Mouse (Mus musculus) lung, adult 2 months (tissue): ENCODE measurements around the gene Evx1. TPM values are rescaled to one million over a fixed set of nuclear protein-coding genes. Genes with fewer than 3 reads are reported as not detected.

Experiments used
- DNase-seq: peaks from one replicate; pipeline ENCODE4 v3.0.0; 2022
- H3K4me1 ChIP-seq: fragments of 200-500 bp; 2 replicates; pipeline ENCODE4 v1.6.1; 2011; ENCODE audit warnings: low read length; ENCODE audit not compliant: control insufficient read depth, insufficient read depth
- H3K4me3 ChIP-seq: fragments of 200-500 bp; replicated peaks from 2 replicates; pipeline ENCODE3; 2011; ENCODE audit warnings: low read depth, mild to moderate bottlenecking, control low read depth, low read length; ENCODE audit errors: extremely low read depth
- CTCF ChIP-seq: fragments of 200-500 bp; IDR thresholded peaks from 2 replicates; pipeline ENCODE4 v1.5.1; 2011; ENCODE audit warnings: mild to moderate bottlenecking, low read length, control low read depth; ENCODE audit not compliant: insufficient read depth
- POLR2A ChIP-seq: fragments of 200-500 bp; IDR thresholded peaks from 2 replicates; pipeline ENCODE4 v1.6.1; 2011; ENCODE audit warnings: low read depth, mild to moderate bottlenecking, control low read depth, low read length, borderline replicate concordance; ENCODE audit errors: extremely low read depth
- WGBS: fragments of 180-500 bp; shearing (Covaris S2); methylation state at CpG from one replicate; pipeline ENCODE4 v1.1.7; 2018; 5-methylcytosine and 5-hydroxymethylcytosine counted together
- polyA plus RNA-seq: library from polyadenylated mRNA; depleted of rRNA; stranded (reverse); fragments of >200 nt; gene quantifications from 2 replicates; pipeline ENCODE4 v1.2.3, GENCODE M21; 2012

Gene Evx1
- polyA plus RNA-seq, 1 experiment = not detected

- WGBS = 14% methylated on average over 6 of the region's 6 CpGs
- no peak for DNase-seq
These were observed 1.4 kb upstream of the Evx1 start for GRCm38 (mm10) chr6:52311661-52312557.

GRCm38 (mm10) chr6:52312558-52312915 is 761 bp upstream of the Evx1 start:
- WGBS = 9% methylated on average over 8 of the region's 8 CpGs
- no peak for DNase-seq
- TF ChIP-seq CTCF = no peak
- TF ChIP-seq POLR2A = no peak
- H3K4me1 ChIP-seq = no peaks in the 10 kb centered on the region
- H3K4me3 ChIP-seq = no peak overlapping the region

More at GRCm38 (mm10) chr6:52311661-52312557, 1.4 kb upstream of the Evx1 start:
- TF ChIP-seq CTCF = no peak
- TF ChIP-seq POLR2A = no peak
- H3K4me3 ChIP-seq = no peak overlapping the region
- H3K4me1 ChIP-seq = no peaks in the 10 kb centered on the region

- H3K4me1 ChIP-seq = no peaks in the 10 kb centered on the region
- no peak overlapping the region for H3K4me3 ChIP-seq
- TF ChIP-seq CTCF = no peak
- WGBS = 5% methylated on average over 27 of the region's 27 CpGs
- DNase-seq = no peak
These were observed 1.2 kb downstream of the Evx1 start for GRCm38 (mm10) chr6:52314304-52315100.

GRCm38 (mm10) chr6:52315441-52316412 is 2.4 kb downstream of the Evx1 start:
- 13% methylated on average over 27 of the region's 27 CpGs for WGBS
- TF ChIP-seq POLR2A (no peak), CTCF (no peak)
- no peak for DNase-seq
- H3K4me3 ChIP-seq = no peak overlapping the region
- H3K4me1 ChIP-seq = no peaks in the 10 kb centered on the region

GRCm38 (mm10) chr6:52316413-52317184 is 3.3 kb downstream of the Evx1 start:
- TF ChIP-seq CTCF (no peak), POLR2A (no peak)
- Histone ChIP-seq H3K4me1 (no peaks in the 10 kb centered on the region), H3K4me3 (no peak overlapping the region)
- no peak for DNase-seq
- whole genome bisulfite sequencing = 4% methylated on average over 70 of the region's 81 CpGs

GRCm38 (mm10) chr6:52317461-52318180 is 4.3 kb downstream of the Evx1 start:
- DNase-seq = no peak
- H3K4me1 ChIP-seq = no peaks in the 10 kb centered on the region
- WGBS = 33% methylated on average over 14 of the region's 14 CpGs
- no peak overlapping the region for H3K4me3 ChIP-seq
- TF ChIP-seq CTCF (no peak), POLR2A (no peak)

GRCm38 (mm10) chr6:52318271-52318670 is 5.0 kb downstream of the Evx1 start:
- Histone ChIP-seq H3K4me3 (no peak overlapping the region), H3K4me1 (no peaks in the 10 kb centered on the region)
- 36% methylated on average over 1 of the region's 1 CpGs for WGBS
- no peak for TF ChIP-seq CTCF
- TF ChIP-seq POLR2A = no peak
- no peak for DNase-seq
